In genomic region chr6:124813933-124814332, GRCm38 (mm10) we compare ENCODE assay signal across 8 mouse cellular contexts. TPM values are rescaled to one million over a fixed set of nuclear protein-coding genes. Genes with fewer than 3 reads are reported as not detected.
DNase-seq lines count a peak whose midpoint lies in the region; ATAC-seq and TF ChIP-seq lines count a peak whose summit lies in the region.

TSS of gene Tpi1 (minus strand) at chr6:124814296.

- peak; percentile 91 for DNase-seq in ES-CJ7 (ENCODE audit: low read depth, low spot score)
- DNase-seq in cerebellum, adult 11-12 months = peak; percentile 93
- peak; percentile 90 to 91 for DNase-seq in heart, postnatal 36 days
- DNase-seq in layer of hippocampus, adult 2 months (ENCODE audit: low spot score in 2 of 2) = peak; percentile 90 to 93
- DNase-seq in lung, embryonic 14.5 days = peak; percentile 95
- peak; percentile 80 for DNase-seq in thymus, adult 2 months

- H3K27ac ChIP-seq in forebrain, embryonic 16.5 days (ENCODE audit: low read length) = peak within 1 kb of the TSS; percentile 77
- H3K27ac ChIP-seq in layer of hippocampus, adult 2 months = peak within 1 kb of the TSS; percentile 98
- peak within 1 kb of the TSS; percentile 96 for H3K27ac ChIP-seq in lung, embryonic 14.5 days (ENCODE audit: low read depth)
- H3K27ac ChIP-seq in olfactory bulb, adult 2 months (ENCODE audit: insufficient read depth, low read depth, low read length) = peak within 1 kb of the TSS; percentile 68
- H3K27ac ChIP-seq in thymus, adult 2 months (ENCODE audit: control insufficient read depth, insufficient read depth, low read length) = no peak within 1 kb of the TSS

- peak within 1 kb of the TSS; percentile 73 for H3K4me2 ChIP-seq in forebrain, embryonic 16.5 days (ENCODE audit: low read length)
- peak within 1 kb of the TSS; percentile 64 for H3K4me2 ChIP-seq in lung, embryonic 14.5 days

- no peak for TF ChIP-seq CTCF in layer of hippocampus, adult 2 months (conservative IDR thresholded peaks at IDR 0.05)
- no peak for TF ChIP-seq CTCF in lung, embryonic 14.5 days (IDR thresholded peaks at IDR 0.05; ENCODE audit: low read depth)
- TF ChIP-seq CTCF in olfactory bulb, adult 2 months (IDR thresholded peaks at IDR 0.05; ENCODE audit: insufficient read depth, low read depth, low read length) = no peak
- no peak for TF ChIP-seq CTCF in thymus, adult 2 months (IDR thresholded peaks at IDR 0.05; ENCODE audit: borderline replicate concordance, control insufficient read depth, extremely low read depth, insufficient read depth, low read length, poor library complexity)

- peak; percentile 71 for TF ChIP-seq POLR2A in olfactory bulb, adult 2 months (IDR thresholded peaks at IDR 0.05; ENCODE audit: insufficient read depth, low read depth, low read length)
- 0 out of 2 replicates have a peak, but pooled peaks have one; percentile 26 for TF ChIP-seq POLR2A in thymus, adult 2 months (IDR thresholded peaks at IDR 0.05; ENCODE audit: control insufficient read depth, extremely low read depth, insufficient read depth, low read length, poor library complexity)

- peak; percentile 89 for ATAC-seq in forebrain, embryonic 16.5 days
- peak; percentile 89 for ATAC-seq in lung, embryonic 14.5 days (ENCODE audit: insufficient read depth)

- H3K4me1 ChIP-seq in forebrain, embryonic 16.5 days (replicated peaks; ENCODE audit: control insufficient read depth, insufficient read depth, low read length) = peaks cover 24% of the 10 kb centered on the region
- peaks cover 18% of the 10 kb centered on the region for H3K4me1 ChIP-seq in lung, embryonic 14.5 days (ENCODE audit: insufficient read depth)
- peaks cover 42% of the 10 kb centered on the region for H3K4me1 ChIP-seq in olfactory bulb, adult 2 months (ENCODE audit: control insufficient read depth, insufficient read depth, low read length)
- peaks cover 24% of the 10 kb centered on the region for H3K4me1 ChIP-seq in thymus, adult 2 months (replicated peaks; ENCODE audit: control insufficient read depth, insufficient read depth, low read length)

- peak within 1 kb of the TSS; percentile 66 for H3K4me3 ChIP-seq in forebrain, embryonic 16.5 days (replicated peaks; ENCODE audit: low read length)
- H3K4me3 ChIP-seq in layer of hippocampus, adult 2 months = peak within 1 kb of the TSS; percentile 77
- H3K4me3 ChIP-seq in lung, embryonic 14.5 days (ENCODE audit: low read depth, low read length) = peak within 1 kb of the TSS; percentile 76
- H3K4me3 ChIP-seq in olfactory bulb, adult 2 months (ENCODE audit: insufficient read depth, low read depth, low read length) = peak within 1 kb of the TSS; percentile 66
- peak within 1 kb of the TSS; percentile 60 for H3K4me3 ChIP-seq in thymus, adult 2 months (ENCODE audit: control insufficient read depth, insufficient read depth, low read length)

- no peaks in the 10 kb centered on the region for H3K27me3 ChIP-seq in forebrain, embryonic 16.5 days (replicated peaks; ENCODE audit: control insufficient read depth, insufficient read depth, low read length)
- no peaks in the 10 kb centered on the region for H3K27me3 ChIP-seq in lung, embryonic 14.5 days (ENCODE audit: insufficient read depth, low read length)
- H3K27me3 ChIP-seq in thymus, adult 2 months (ENCODE audit: control insufficient read depth, insufficient read depth, low read length) = no peaks in the 10 kb centered on the region

- peaks cover 21% of the 10 kb centered on the region for H3K36me3 ChIP-seq in forebrain, embryonic 16.5 days (ENCODE audit: control insufficient read depth, insufficient read depth)
- peaks cover 67% of the 10 kb centered on the region for H3K36me3 ChIP-seq in lung, embryonic 14.5 days (ENCODE audit: insufficient read depth)
- H3K36me3 ChIP-seq in thymus, adult 2 months (ENCODE audit: control insufficient read depth, insufficient read depth, low read length) = peaks cover 9% of the 10 kb centered on the region; the same call in 1 of the 2 replicates

- WGBS in forebrain, embryonic 16.5 days = 0% methylated on average over 22 of the region's 22 CpGs
- 0% methylated on average over 22 of the region's 22 CpGs for WGBS in lung, embryonic 14.5 days
- WGBS in olfactory bulb, adult 2 months = under 1% methylated on average over 22 of the region's 22 CpGs
- under 1% methylated on average over 22 of the region's 22 CpGs for whole genome bisulfite sequencing in thymus, adult 2 months

- no peaks in the 10 kb centered on the region for H3K9me3 ChIP-seq in forebrain, embryonic 16.5 days (ENCODE audit: control insufficient read depth, low read length)
- no peaks in the 10 kb centered on the region for H3K9me3 ChIP-seq in lung, embryonic 14.5 days (ENCODE audit: low read depth, low read length)

- H3K9ac ChIP-seq in forebrain, embryonic 16.5 days (replicated peaks; ENCODE audit: low read depth, low read length) = peak within 1 kb of the TSS; percentile 74
- peak within 1 kb of the TSS; percentile 85 for H3K9ac ChIP-seq in lung, embryonic 14.5 days

- intact Hi-C loops in heart, postnatal 36 days (cut with DNase I) = no loop called here

RNA-seq across cellular contexts. Expression of gene Tpi1, which starts in this region (rescaled TPM):
- polyA plus RNA-seq in forebrain, embryonic 16.5 days (2015; fragmentation: Nextera tagmentation; extraction: Ambion mirVana) = 359 and 360 TPM in 2 replicates
- total RNA-seq in heart, postnatal 36 days (2021) = 100 to 1,000 TPM; 830 to 887 TPM
- total RNA-seq in layer of hippocampus, adult 2 months (2021) = 100 to 1,000 TPM; 713 to 768 TPM
- polyA plus RNA-seq in lung, embryonic 14.5 days (2014; fragmentation: Nextera tagmentation; extraction: Ambion mirVana) = 701 and 718 TPM in 2 replicates
- 644 TPM in 1 of 2 replicates, not detected in the other for polyA plus RNA-seq in olfactory bulb, adult 2 months (2012; ENCODE audit: insufficient read depth, insufficient read length, low replicate concordance, missing spikeins)
- polyA plus RNA-seq in thymus, adult 2 months (2012; rRNA removed) = 171 and 181 TPM in 2 replicates
